Mouse (Mus musculus) urinary bladder, postnatal 4 days (tissue): ENCODE measurements around the gene Setd3.
"Not testable (repeated sequence)": the region's sequence is repeated elsewhere in the genome, so short reads cannot be mapped to it uniquely, and the experiment has no call there.

Source experiments
- DNase-seq, 2 experiments: peaks; one replicate each; pipeline ENCODE4 v3.0.0; 2021 to 2022; ENCODE audit warnings: low spot score in 2 of 2

The Setd3 gene

GRCm38 (mm10) chr12:108143624-108144498 lies 35.3 kb downstream of the Setd3 start:
- DNase-seq, result no peak

DNA sequence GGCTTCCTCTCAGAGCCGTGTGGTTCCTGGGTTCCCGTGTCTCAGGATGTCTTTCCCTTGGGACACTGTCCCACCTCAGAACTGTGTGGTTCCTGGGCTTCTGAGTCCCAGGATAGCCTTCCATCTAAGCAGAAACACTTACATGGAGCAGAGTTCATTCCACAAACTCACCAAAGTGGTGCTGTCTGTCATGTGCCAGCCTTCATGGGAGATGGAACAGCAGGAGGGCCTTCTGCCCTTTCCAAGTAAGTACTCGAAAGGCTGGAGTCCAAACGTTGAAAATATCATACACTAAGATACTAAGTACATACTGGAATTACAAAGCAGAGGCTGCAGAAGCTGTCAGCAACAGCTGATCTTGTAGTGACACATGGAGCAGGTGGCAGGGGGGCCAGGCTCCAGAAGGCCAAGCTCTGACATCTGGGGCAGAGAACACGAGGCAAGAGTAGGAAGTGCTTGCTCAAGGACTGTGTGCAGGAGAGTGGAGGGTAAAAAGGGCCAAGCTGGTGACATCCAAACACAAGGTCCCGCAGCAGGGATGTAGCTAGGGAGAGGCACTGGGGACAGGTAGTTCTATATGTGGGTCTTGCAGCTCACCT lies 43.4 kb downstream of the Setd3 start:
- no peak for DNase-seq

- DNase-seq, result no peak
These were observed 45.9 kb downstream of the Setd3 start for GRCm38 (mm10) chr12:108133181-108133580.

- no peak for DNase-seq
These were observed 46.6 kb downstream of the Setd3 start for GRCm38 (mm10) chr12:108132450-108133070.

GRCm38 (mm10) chr12:108121288-108121687 lies 57.8 kb downstream of the Setd3 start:
- DNase-seq, result no peak

- DNase-seq, result no peak
These were observed 58.7 kb downstream of the Setd3 start for GRCm38 (mm10) chr12:108120434-108120833.

DNA sequence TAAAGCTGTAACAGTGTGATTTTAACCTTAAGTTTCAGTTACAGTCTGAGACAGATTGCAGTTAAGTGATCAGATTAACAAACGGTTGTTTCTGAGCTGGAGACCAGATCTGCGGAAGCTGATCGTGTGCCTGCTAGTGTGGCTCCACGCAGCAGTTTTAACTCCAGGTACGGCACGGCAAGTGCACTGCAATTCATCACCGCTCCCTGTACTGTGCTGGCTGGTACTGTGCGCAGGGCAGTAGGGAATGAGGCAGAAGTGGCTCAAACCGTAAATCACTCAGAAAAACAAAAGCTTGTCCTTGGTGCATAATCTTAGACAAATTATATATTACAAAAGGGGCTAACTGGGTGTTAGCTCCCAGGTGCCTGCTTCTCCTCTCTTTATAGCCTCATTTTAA lies 59.2 kb downstream of the Setd3 start:
- no peak for DNase-seq

GRCm38 (mm10) chr12:108118902-108119531 lies 60.1 kb downstream of the Setd3 start:
- no peak for DNase-seq

GRCm38 (mm10) chr12:108118503-108118901 lies 60.6 kb downstream of the Setd3 start:
- DNase-seq, result peak in 1 of 2 experiments; percentile 52

- DNase-seq, result peak in 1 of 2 experiments; percentile 47
These were observed 67.9 kb downstream of the Setd3 start for GRCm38 (mm10) chr12:108111191-108111590.

DNA sequence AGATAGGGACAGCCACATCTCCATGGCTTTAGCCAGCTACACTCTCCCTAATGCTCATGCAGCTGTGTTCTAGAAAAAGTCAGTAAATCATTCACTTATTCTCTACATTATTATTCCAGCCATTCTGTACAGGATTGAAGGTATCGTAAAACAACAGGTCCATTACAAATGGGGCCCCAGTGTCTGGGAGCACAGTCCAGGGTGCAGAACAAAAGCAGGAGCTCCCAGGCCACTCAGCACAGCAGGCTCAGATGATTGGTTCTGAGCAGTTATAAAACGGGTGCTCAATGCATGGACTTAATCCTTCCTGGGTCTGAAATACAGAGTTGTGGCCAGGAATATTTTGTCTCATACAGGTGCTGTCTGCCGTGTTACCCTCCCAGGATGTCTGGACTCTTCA lies 68.4 kb downstream of the Setd3 start:
- DNase-seq, result peak in 1 of 2 experiments; percentile 44

DNA sequence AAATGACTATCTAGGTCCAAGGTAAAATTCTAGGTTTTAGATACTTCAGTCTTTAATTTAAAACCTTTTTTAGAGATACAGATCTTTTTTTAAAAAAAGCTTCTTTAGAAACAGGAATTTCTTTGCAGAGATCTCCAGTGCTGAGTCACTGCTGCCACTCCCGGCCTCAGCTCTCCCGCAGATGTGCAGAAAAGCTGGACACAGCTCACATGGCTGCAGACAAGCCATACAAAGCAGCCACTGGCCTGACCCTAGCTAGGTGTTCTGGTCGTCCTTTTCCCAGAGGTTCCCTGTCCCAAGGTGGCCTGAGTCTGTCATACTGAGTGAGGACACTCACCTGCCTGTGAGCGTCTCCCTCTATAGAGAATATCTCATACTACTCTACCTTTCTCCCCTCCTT lies 69.4 kb downstream of the Setd3 start:
- DNase-seq, result peak in 1 of 2 experiments; percentile 50

DNA sequence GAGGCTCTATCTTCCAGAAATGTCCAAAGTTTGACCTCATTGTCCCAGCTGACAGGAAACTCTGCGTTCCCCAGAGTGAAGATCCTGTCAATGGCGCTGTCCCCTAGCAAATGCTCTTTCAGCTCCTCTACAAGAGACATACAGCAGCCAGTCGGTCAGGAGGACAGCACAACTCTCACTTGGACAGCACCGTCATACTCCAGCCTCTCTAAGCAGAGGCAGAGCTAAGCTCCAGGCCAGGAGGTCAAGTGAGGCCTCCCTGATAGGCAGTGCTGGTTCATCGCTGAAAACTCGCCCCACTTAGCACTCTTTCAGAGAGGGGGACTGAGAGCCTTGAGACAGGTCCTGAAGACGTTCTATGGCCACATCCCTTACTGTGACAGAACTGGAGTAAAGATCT lies 70.5 kb downstream of the Setd3 start:
- not testable (repeated sequence) for DNase-seq

DNA sequence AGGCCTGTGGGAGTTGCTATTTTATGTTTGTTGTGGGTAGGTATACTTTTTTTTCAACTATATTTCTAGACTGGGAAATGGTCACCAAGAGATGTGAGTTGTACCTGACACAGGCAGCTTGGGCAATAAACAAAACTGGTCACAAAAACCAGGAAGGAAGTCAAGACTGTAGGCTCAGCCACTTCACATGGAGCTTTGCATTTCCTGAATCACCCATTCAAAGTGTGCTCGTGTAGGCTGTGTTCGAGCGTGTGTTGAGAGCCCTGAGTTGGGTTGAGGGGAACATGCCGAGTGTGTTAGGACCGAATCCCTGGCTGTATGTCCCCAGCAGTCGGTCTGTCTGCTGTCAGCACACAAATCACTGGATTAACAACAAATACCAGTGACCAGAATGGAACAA lies 75.8 kb downstream of the Setd3 start:
- DNase-seq, result no peak

- no peak for DNase-seq
These were observed 77.0 kb downstream of the Setd3 start for GRCm38 (mm10) chr12:108102119-108102518.

- peak in 1 of 2 experiments; percentile 53 for DNase-seq
These were observed 78.9 kb downstream of the Setd3 start for GRCm38 (mm10) chr12:108100181-108100580.

GRCm38 (mm10) chr12:108098201-108098980 lies 80.7 kb downstream of the Setd3 start:
- DNase-seq, result peak in 1 of 2 experiments; percentile 59

DNA sequence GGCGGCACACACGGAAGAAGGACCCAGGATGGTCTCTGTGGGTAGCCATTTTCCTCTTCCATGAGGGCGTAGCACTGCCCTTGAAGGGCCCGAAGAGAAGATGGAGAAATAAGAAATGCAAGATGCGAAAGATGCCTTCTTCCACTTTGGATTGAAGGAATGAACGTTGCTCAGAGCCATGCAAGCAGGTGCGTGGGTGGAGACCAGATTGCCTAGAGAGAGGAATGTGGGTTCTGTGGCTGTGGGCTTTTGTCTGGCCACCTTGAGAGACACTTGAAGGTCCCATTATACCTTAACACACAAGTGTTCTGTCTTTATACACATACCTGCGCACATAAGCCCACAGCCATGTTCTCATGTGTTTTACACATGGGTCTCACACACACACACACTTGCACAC lies 81.5 kb downstream of the Setd3 start:
- peak in 1 of 2 experiments; percentile 44 for DNase-seq

- no peak for DNase-seq
These were observed 90.9 kb downstream of the Setd3 start for GRCm38 (mm10) chr12:108088253-108088652.

GRCm38 (mm10) chr12:108087489-108087888 lies 91.6 kb downstream of the Setd3 start:
- no peak for DNase-seq

- no peak for DNase-seq
These were observed 100.9 kb downstream of the Setd3 start for GRCm38 (mm10) chr12:108078122-108078752.
